Mouse (Mus musculus): ENCODE data around the gene Ccdc65. TPM values are rescaled to one million over a fixed set of nuclear protein-coding genes. Genes with fewer than 3 reads are reported as not detected.

Gene Ccdc65
- polyA plus RNA-seq, 1 experiment from 2014 or later, result not detected

- Histone ChIP-seq H3K27ac (ENCODE audit: low read length) (no peak overlapping the region), H3K9ac (ENCODE audit: low read depth, low read length) (no peak overlapping the region), H3K36me3 (ENCODE audit: control insufficient read depth, insufficient read depth) (no peaks in the 10 kb centered on the region), H3K4me2 (ENCODE audit: low read depth, low read length) (no peak overlapping the region), H3K4me3 (ENCODE audit: low read depth, low read length) (no peak overlapping the region), H3K9me3 (replicated peaks; ENCODE audit: control insufficient read depth, low read length) (no peaks in the 10 kb centered on the region), H3K4me1 (ENCODE audit: control insufficient read depth, low read depth, low read length) (no peaks in the 10 kb centered on the region), H3K27me3 (ENCODE audit: control insufficient read depth, insufficient read depth, low read depth, low read length) (no peaks in the 10 kb centered on the region)
- no peak for ATAC-seq (ENCODE audit: low read depth)
- 48% methylated on average over 2 of the region's 2 CpGs for WGBS (ENCODE audit: insufficient replicate concordance)
Measured at GRCm38 (mm10) chr15:98689682-98690081, 18.3 kb upstream of the Ccdc65 start.

- no peak overlapping the region for H3K27ac ChIP-seq (ENCODE audit: low read length)
- H3K36me3 ChIP-seq (ENCODE audit: control insufficient read depth, insufficient read depth), result no peaks in the 10 kb centered on the region
- WGBS (ENCODE audit: insufficient replicate concordance), result 73% methylated on average over 7 of the region's 7 CpGs
- no peak overlapping the region for H3K9ac ChIP-seq (ENCODE audit: low read depth, low read length)
- no peaks in the 10 kb centered on the region for H3K4me1 ChIP-seq (ENCODE audit: control insufficient read depth, low read depth, low read length)
- ATAC-seq (ENCODE audit: low read depth), result no peak
- no peak overlapping the region for H3K4me2 ChIP-seq (ENCODE audit: low read depth, low read length)
- H3K9me3 ChIP-seq (replicated peaks; ENCODE audit: control insufficient read depth, low read length), result no peaks in the 10 kb centered on the region
- H3K4me3 ChIP-seq (ENCODE audit: low read depth, low read length), result no peak overlapping the region
- H3K27me3 ChIP-seq (ENCODE audit: control insufficient read depth, insufficient read depth, low read depth, low read length), result no peaks in the 10 kb centered on the region
Measured at GRCm38 (mm10) chr15:98691486-98692147, 16.4 kb upstream of the Ccdc65 start.

GRCm38 (mm10) chr15:98692171-98692715 is 15.8 kb upstream of the Ccdc65 start:
- Histone ChIP-seq H3K27me3 (ENCODE audit: control insufficient read depth, insufficient read depth, low read depth, low read length) (no peaks in the 10 kb centered on the region), H3K27ac (ENCODE audit: low read length) (no peak overlapping the region), H3K4me1 (ENCODE audit: control insufficient read depth, low read depth, low read length) (no peaks in the 10 kb centered on the region), H3K36me3 (ENCODE audit: control insufficient read depth, insufficient read depth) (no peaks in the 10 kb centered on the region), H3K4me3 (ENCODE audit: low read depth, low read length) (no peak overlapping the region), H3K9me3 (replicated peaks; ENCODE audit: control insufficient read depth, low read length) (no peaks in the 10 kb centered on the region), H3K4me2 (ENCODE audit: low read depth, low read length) (no peak overlapping the region), H3K9ac (ENCODE audit: low read depth, low read length) (no peak overlapping the region)
- ATAC-seq (ENCODE audit: low read depth), result no peak
- WGBS (ENCODE audit: insufficient replicate concordance), result 33% methylated on average over 11 of the region's 11 CpGs

- no peaks in the 10 kb centered on the region; the same call in 1 of the 2 replicates for H3K4me1 ChIP-seq (ENCODE audit: control insufficient read depth, low read depth, low read length)
- no peak for ATAC-seq (ENCODE audit: low read depth)
- H3K4me3 ChIP-seq (ENCODE audit: low read depth, low read length), result no peak overlapping the region
- no peak overlapping the region for H3K27ac ChIP-seq (ENCODE audit: low read length)
- no peak overlapping the region for H3K9ac ChIP-seq (ENCODE audit: low read depth, low read length)
- H3K36me3 ChIP-seq (ENCODE audit: control insufficient read depth, insufficient read depth), result no peaks in the 10 kb centered on the region
- no peak overlapping the region for H3K4me2 ChIP-seq (ENCODE audit: low read depth, low read length)
- H3K27me3 ChIP-seq (ENCODE audit: control insufficient read depth, insufficient read depth, low read depth, low read length), result peaks cover 11% of the 10 kb centered on the region
- H3K9me3 ChIP-seq (replicated peaks; ENCODE audit: control insufficient read depth, low read length), result no peaks in the 10 kb centered on the region
- WGBS (ENCODE audit: insufficient replicate concordance), result 46% methylated on average over 9 of the region's 9 CpGs
Measured at GRCm38 (mm10) chr15:98695726-98696125, 12.3 kb upstream of the Ccdc65 start.

- H3K4me1 ChIP-seq (ENCODE audit: control insufficient read depth, low read depth, low read length), result no peaks in the 10 kb centered on the region; the same call in 1 of the 2 replicates
- H3K9ac ChIP-seq (ENCODE audit: low read depth, low read length), result no peak overlapping the region
- H3K9me3 ChIP-seq (replicated peaks; ENCODE audit: control insufficient read depth, low read length), result no peaks in the 10 kb centered on the region
- peaks cover 15% of the 10 kb centered on the region for H3K27me3 ChIP-seq (ENCODE audit: control insufficient read depth, insufficient read depth, low read depth, low read length)
- ATAC-seq (ENCODE audit: low read depth), result no peak
- no peaks in the 10 kb centered on the region for H3K36me3 ChIP-seq (ENCODE audit: control insufficient read depth, insufficient read depth)
- H3K4me3 ChIP-seq (ENCODE audit: low read depth, low read length), result no peak overlapping the region
- WGBS (ENCODE audit: insufficient replicate concordance), result 43% methylated on average over 8 of the region's 8 CpGs
- H3K4me2 ChIP-seq (ENCODE audit: low read depth, low read length), result no peak overlapping the region
- H3K27ac ChIP-seq (ENCODE audit: low read length), result no peak overlapping the region
Measured at GRCm38 (mm10) chr15:98696216-98696615, 11.8 kb upstream of the Ccdc65 start.

- peak; percentile 54; the same call in 1 of the 2 replicates for ATAC-seq (ENCODE audit: low read depth)
- H3K9me3 ChIP-seq (replicated peaks; ENCODE audit: control insufficient read depth, low read length), result no peaks in the 10 kb centered on the region
- WGBS (ENCODE audit: insufficient replicate concordance), result 7% methylated on average over 40 of the region's 40 CpGs
- no peak overlapping the region for H3K4me3 ChIP-seq (ENCODE audit: low read depth, low read length)
- no peak overlapping the region for H3K27ac ChIP-seq (ENCODE audit: low read length)
- no peaks in the 10 kb centered on the region for H3K36me3 ChIP-seq (ENCODE audit: control insufficient read depth, insufficient read depth)
- H3K27me3 ChIP-seq (ENCODE audit: control insufficient read depth, insufficient read depth, low read depth, low read length), result peaks cover 23% of the 10 kb centered on the region
- peak overlapping the region; percentile 10 for H3K4me2 ChIP-seq (ENCODE audit: low read depth, low read length)
- no peak overlapping the region for H3K9ac ChIP-seq (ENCODE audit: low read depth, low read length)
- H3K4me1 ChIP-seq (ENCODE audit: control insufficient read depth, low read depth, low read length), result no peaks in the 10 kb centered on the region; the same call in 1 of the 2 replicates
Measured at GRCm38 (mm10) chr15:98699190-98700105, 8.6 kb upstream of the Ccdc65 start.

- Histone ChIP-seq H3K27me3 (ENCODE audit: control insufficient read depth, insufficient read depth, low read depth, low read length) (peaks cover 22% of the 10 kb centered on the region), H3K4me2 (ENCODE audit: low read depth, low read length) (no peak overlapping the region), H3K4me3 (ENCODE audit: low read depth, low read length) (no peak overlapping the region), H3K9me3 (replicated peaks; ENCODE audit: control insufficient read depth, low read length) (no peaks in the 10 kb centered on the region), H3K36me3 (ENCODE audit: control insufficient read depth, insufficient read depth) (no peaks in the 10 kb centered on the region), H3K4me1 (ENCODE audit: control insufficient read depth, low read depth, low read length) (no peaks in the 10 kb centered on the region; the same call in 1 of the 2 replicates), H3K9ac (ENCODE audit: low read depth, low read length) (no peak overlapping the region), H3K27ac (ENCODE audit: low read length) (no peak overlapping the region)
- no peak for ATAC-seq (ENCODE audit: low read depth)
- WGBS (ENCODE audit: insufficient replicate concordance), result 43% methylated on average over 9 of the region's 9 CpGs
Measured at GRCm38 (mm10) chr15:98704312-98704711, 3.7 kb upstream of the Ccdc65 start.

- Histone ChIP-seq H3K9ac (ENCODE audit: low read depth, low read length) (no peak overlapping the region), H3K4me2 (ENCODE audit: low read depth, low read length) (no peak overlapping the region), H3K4me1 (ENCODE audit: control insufficient read depth, low read depth, low read length) (no peaks in the 10 kb centered on the region), H3K27me3 (ENCODE audit: control insufficient read depth, insufficient read depth, low read depth, low read length) (no peaks in the 10 kb centered on the region), H3K4me3 (ENCODE audit: low read depth, low read length) (no peak overlapping the region), H3K27ac (ENCODE audit: low read length) (no peak overlapping the region), H3K9me3 (replicated peaks; ENCODE audit: control insufficient read depth, low read length) (no peaks in the 10 kb centered on the region), H3K36me3 (ENCODE audit: control insufficient read depth, insufficient read depth) (no peaks in the 10 kb centered on the region)
- 12% methylated on average over 9 of the region's 9 CpGs for WGBS (ENCODE audit: insufficient replicate concordance)
- no peak for ATAC-seq (ENCODE audit: low read depth)
Measured at GRCm38 (mm10) chr15:98710442-98710841, 2.4 kb downstream of the Ccdc65 start.

Measured in liver, embryonic 16.5 days (tissue).